Mouse (Mus musculus) adrenal gland, postnatal 14 days (tissue): ENCODE measurements around the gene Kirrel. TPM values are rescaled to one million over a fixed set of nuclear protein-coding genes. Genes with fewer than 3 reads are reported as not detected.

Experiments used
- DNase-seq: peaks from one replicate; pipeline ENCODE4 v3.0.0; 2021; ENCODE audit warnings: mixed read lengths
- total RNA-seq: library from RNA; stranded (reverse); gene quantifications from 2 replicates; pipeline ENCODE4 v1.2.3, GENCODE M21; 2021

Gene Kirrel
- total RNA-seq, 1 experiment from 2014 or later, result 16.2 TPM

DNA sequence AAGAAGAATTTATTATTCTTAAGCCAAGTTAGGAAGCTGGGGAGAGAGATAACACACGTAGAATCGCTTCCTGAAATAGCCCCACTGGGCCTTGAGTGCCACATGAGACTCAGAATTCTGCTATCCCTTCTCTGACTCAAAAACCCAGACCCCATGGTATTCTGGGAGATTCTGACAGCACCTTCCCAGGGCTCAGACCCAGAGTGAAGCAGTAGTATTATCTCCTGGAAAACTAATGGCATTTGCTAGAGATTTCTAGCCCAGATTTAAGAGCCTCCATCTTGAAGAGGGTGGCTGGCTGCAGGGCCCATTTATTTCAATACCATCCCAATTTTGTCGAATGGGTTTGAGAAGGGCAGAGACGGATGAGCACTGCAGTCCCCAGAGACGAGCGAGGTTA, 6.9 kb downstream of the Kirrel start:
- no peak for DNase-seq

DNA sequence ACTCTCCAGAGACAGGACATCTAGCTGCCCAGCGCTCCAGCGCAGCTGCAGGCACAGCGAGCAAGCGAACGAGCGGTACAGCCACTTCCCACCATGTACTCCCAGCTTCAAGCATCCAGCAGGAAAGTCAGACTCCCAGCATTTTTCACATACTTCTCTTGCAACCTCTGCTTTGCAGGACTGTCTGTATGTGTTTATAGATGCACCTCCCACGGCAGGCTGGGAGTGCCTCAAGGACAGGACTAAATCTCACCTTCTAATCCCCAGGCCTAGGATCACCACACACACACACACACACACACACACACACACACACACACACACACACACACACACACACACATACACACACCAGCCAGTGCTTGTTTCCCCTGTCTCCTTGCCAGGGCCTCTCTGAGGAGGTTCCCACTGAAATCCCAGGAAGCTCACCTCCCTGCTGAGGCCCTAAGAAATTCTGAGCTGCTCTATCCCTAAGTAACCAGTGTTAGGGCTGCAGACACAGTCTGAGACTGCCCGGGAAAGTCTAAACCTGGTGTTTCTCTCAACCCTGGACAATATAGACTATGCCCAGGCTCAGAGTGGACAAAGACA, 9.2 kb downstream of the Kirrel start:
- DNase-seq, result peak; percentile 32

DNA sequence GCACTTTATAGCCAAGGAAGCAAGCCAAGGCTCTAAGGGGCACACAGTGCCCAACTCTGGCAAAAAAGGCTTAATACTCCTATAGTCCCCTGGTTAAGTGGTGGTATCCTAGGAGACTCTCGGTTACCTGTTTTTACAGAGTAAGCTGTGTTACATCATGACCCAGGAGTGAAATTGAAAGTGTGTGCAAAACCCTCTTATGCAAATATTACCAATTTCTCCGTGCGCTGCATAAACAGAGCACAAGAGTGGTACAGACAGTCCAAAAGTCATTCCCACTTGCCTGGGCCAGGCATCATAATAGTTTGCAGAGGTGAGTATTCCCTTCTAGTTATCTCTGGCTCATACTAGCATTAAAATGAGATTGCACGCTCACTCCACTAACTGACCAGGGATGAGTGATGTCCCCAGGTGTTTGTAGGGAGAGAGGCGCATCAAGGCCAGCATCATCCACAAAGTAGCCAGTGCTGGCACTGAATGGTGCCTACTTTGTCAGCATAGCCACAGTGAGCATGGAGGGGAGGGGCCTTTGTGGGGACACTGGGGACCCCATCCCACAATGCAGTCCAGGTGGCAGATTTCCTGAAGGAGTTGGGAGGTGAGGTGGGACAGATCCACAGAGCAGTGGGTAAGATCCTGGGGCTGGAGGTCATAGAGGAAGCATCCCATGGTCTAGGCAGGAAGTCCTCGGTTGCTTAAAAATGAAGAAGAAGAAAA, 10.3 kb downstream of the Kirrel start:
- no peak for DNase-seq

DNA sequence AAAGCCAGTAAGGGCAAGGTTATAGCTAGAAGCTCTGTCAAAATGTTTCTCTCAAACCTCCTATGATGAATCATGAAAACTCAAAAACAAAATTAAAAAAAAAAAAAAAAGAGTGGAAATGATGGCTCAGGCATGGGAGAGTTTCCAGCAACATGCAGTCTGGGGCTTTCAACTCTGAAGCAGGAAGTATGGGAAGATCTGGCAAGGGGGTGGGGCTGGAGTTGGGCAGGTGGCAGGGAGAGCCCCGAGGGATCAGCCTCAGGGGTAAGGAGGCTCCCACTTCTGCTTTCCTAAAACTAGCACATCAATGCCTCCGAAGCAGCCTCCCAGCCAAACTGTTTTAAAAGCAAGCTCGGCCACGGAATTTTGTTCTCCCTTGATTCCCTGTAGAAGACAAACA, 11.4 kb downstream of the Kirrel start:
- peak; percentile 41 for DNase-seq

DNA sequence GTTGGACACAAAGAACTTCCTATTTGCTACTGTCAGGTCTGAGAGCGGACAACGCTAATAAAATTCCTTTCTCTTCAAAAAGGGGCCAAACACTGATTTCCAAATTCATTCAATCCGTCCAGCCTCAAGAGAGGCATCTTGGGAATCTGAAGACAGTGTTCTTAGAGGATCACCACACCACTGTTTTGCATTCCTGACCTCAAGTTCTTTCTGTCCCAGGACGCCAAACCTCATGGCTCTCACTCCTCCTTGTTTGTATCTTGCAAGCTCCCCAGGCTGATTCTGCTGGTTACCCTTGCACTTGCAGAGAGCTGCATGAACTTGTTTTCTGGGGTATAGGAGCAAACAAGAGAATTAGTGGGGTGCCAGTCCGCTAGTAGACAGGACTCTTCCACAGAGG, 12.2 kb downstream of the Kirrel start:
- no peak for DNase-seq

DNA sequence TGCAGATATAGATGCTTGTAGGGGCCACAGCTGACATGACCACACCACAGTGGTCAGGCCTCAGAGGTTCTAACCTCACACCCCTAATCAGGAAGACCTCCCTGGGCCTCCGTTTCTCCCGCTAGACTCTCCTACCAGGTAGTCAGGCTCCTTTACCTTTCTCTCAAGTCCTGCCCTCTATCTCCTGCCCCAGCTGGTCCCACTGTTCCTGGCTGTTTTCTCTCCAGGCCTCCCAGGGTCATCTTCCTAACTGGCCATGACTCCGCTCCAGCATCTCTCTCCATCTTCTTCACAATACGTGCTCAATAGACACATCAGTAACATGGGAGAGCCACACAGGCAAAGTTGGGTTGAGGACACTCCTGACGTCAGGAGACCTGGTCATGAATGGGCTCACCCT, 12.9 kb downstream of the Kirrel start:
- no peak for DNase-seq

DNA sequence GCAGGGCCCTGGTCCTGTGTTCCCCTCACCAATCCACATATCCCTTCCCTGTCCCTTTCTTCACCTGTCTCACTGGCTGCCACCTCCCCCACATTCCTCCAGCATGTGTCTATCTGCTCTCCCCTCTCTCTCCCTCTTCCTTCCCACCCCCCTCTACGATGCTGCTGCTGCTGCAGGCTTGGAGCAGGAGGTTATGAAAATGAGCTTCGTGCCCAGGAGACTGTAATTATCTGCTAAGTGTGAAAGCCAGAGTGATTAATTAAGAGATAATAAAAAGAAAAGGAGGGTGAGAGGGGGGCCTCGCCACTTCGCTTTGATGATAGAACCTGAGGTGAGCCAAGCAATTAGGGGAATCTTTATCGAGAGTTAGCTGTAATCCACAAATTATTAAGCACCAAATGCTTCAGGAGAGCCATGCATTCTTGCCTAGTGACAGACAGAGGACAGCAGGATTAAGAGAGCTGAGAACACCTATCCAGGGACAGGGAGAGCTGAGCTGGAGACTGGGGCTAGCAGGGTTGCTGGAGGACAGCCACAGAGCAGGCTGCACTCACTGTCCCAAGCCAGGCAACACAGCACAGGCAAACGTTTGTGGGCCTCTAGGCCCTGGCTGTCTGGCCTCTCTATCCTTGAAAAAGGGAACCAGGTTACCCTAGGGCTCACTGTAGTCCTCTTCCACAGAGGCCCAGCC, 13.6 kb downstream of the Kirrel start:
- DNase-seq, result no peak

DNA sequence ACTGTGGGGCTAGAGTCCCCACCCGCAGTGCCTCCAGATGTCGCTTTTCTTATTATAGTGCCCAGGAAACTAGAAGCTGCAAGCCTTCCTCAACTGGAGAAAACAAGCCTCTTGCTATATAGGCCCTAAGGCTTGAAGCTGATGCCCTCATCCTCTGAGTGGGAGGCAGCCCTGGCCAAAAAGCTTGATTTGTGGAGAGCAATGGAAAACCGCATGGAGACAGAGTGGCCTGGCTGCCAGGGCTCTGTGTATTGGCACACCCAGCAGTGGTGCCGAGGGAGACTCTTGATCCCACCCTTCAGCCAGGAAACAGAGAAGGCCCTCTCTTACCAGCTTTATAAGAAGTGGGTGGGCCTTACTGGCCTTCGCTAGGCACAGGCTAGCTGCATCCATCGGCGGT, 15.4 kb downstream of the Kirrel start:
- DNase-seq, result no peak

DNA sequence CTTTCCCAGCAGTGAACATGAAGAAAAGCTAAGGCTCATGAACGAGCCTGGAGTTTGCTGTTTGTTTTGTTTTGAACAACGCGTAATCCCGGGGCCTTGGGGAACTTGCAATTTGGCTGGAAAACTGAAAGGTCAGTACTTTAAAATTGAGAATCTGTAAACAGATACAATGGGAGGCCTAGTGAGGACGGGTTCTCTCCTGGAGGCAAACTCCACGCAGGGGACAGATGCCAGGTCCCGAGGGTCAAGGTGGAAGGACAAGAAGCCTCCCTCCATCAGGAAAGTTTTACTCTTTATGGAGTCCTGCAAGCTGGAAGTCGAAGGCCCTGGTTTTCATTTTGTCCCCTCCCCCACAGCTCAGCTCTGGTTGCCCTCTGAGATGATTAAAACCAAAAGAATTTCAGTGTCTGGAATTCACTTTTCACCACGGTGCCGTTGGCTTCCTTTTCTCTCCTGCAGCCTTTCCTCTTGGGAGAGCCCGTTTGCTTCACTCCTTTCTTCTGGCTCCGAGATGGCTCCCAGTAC, 16.7 kb downstream of the Kirrel start:
- peak; percentile 78 for DNase-seq

DNA sequence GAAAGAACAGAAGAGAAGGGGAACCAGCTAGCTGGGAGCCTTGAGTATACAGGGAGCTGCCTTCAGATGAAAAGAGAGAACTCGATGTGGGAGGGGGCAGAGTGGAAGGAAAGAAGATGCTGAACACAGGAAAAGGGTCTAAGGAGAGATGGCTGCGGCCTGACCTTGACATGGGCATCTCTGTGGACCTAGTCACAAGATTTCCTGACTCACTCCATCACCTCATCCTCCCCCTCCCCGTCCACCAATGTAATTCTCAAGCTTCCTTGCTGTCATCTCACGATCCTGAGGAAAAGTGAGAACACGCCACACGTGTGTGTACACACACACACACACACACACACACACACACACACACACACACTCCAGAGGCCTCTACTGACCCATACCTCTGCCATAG, 17.2 kb downstream of the Kirrel start:
- peak; percentile 31 for DNase-seq

DNA sequence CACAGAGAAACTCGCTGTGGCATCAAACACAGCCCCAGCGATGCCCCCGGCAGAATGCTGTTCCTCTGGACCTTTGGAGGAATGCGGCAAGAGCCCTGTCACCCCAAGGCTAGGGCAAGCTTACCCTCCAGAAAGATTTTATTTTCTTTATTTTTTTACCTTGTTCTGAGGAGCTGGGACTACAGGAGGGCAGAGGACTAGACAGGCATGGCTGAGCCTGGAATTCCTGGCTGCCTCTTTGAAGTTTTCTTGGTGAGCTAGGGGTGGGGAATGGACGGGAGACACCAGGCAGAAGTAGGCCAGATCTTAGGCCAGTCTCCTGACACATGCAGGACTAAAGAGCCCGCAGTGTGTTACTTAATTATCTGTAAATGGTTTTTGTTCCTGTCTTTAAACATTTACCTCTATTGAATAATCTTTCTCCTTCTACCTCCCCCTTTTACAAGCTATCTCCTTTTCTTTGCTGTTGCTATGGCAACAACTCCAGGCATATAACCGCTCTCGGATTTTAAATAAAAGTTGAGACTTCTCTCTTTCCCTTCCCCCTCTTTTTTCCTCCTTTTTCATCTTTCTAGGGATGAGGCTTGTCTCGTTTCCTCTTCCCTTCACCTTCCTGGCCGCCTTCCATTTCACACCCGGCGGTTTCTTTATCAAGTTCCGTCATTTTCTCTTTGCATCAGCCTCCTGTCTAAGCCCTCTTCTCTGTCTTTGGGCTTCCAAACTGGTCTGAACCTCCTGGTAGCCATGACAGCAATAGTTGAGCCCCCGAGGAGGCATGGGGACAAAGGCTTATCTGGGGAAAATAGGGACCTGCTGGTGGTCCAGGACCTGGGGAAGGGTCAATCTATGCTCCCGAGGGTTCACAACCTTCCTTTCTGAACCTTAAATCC, 19.9 kb downstream of the Kirrel start:
- no peak for DNase-seq

DNA sequence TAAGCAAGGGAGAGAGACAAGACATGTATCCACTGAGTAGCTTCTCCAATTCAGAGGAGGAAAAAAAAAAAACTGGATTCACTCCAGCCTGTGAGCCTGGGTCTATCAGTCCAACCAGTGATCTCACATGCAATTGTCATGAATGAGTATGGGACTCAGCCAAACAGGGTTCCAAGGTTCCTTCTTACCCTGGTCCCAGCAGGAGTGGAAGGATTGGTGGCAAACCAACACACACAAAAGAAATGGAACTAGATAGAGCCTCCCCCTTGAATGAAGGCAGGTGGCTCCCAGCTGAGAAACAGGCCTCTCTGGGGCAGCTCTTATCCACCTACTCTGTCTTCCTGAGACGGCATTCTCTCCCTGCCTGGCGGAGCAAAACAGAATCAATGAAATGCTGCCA, 21.5 kb downstream of the Kirrel start:
- no peak for DNase-seq

DNA sequence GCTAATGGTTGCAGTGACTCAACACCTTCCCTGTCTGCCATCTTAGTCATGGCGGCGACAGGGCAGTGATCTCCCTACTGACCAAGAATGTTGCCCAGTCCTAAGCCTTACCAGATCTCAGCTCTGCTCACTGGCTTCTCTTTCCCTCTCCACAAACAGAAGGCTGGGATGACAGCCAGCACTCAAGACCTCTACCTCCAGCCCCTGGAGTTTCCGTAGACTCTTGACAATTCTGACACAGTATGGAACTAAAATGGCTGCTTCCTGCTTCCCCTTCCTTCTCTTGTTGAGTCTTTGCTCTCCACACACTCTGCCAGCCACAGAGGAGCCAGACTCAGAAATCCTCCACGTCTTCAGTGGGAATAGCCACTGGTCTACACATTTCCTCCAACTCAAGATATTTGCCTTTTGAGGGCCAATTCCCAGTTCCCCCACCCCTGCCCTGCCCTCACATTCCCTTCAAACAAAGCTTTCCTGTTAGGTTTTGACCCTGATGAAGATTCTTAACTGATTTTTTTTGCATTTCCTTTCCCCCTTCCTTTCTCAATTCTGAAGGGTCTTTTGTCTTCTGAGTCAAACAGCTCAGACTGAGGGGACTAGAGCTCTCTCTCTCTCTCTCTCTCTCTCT, 22.3 kb downstream of the Kirrel start:
- no peak for DNase-seq

DNA sequence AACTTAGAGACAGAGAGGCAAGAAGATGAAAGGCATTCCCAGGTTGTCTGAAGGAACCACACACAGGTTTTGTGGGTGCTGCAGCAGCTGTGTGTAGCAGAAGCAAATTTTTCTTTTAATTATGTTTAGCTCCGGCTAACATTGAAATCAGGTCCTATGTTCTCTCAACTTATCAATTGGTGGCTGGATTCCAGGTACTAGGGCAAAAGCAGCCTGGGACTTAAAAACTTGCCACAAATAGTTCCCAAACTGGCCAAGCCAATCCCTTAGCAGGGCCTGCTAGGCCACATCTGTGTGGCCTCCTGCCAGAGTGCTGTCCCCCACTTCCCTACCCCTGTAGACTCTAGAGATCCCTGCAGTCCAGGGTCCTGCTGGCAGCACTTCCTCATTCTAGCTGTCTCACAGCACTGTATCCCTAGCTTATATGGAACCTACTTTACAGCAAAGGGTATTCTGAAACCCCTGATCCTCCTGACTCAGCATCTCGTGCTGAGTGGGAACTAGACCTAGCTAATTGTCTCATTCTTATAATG, 23.2 kb downstream of the Kirrel start:
- no peak for DNase-seq

DNA sequence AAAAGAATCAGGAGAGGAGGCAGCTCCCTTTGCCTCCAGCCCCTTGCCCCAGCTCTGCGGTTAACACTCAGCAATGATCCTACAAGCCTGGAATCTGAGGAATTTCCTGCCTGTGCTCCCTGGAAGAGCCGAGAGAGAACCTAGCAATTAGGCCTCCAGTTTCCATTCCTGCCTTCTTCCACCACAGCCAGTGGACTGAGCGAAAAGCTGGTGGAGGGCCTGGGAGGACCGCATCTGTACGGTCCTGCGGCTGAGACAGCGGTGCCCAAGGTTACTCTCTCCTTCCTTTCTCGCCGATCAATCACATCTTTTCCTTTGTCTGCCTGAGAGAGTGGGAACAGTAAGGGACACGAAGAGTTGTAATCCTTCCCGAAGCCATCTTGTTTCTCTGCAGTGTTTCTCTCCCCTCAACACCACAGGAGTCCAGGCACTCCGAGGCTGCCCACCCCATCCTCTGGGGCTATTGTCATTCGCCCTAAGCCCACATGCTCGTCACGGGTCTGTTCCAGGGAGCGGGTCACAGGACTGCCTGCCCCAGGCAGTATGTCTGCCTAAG, 23.8 kb downstream of the Kirrel start:
- peak; percentile 45 for DNase-seq

DNA sequence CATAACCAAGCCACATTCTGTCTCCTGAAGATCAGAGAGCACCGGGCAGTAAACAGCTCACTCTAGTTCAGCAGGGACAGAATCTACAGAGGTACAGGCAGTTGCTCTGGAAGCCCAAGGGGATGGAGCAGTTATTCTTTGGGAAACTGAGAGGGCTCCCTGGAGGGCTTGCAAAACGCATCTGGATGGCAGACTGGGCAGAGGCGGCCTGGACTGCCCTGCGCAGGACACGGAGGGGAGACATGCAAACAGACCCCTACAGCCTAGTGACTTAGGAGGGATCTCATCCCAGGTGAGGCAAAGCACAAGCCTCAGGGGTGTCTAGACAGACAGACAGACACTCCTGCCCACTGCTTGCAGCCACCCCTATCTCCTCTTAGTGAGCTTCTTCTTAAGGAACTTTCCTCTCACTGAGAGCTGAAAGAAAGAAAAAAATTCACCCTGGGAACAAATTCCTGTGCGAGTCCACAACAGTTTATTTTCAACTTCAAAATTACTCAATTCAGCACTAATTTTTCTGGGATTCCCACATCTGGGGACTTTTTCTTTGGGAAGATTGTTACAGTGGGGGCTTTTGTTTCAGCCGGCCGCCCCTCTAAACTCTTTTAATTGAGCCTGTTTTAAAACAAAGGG, 24.4 kb downstream of the Kirrel start:
- DNase-seq, result peak; percentile 22

DNA sequence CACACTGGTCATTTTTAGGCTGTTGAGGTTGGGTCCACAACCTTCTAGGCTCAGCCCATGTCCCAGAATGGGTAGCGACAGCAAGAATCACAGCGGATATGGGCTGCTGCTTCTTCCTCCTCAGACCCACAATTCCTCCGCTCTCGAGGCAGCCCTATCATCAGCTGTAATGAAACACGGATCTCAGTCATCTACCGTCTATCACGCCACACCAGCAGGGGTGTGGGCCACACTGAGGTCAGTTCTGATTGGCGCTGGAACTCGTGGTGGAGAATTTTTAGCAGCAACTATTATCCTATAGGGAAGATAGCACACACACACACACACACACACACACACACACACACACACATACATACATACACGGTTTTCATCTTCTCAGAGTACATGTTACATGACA, 25.1 kb downstream of the Kirrel start:
- no peak for DNase-seq

DNA sequence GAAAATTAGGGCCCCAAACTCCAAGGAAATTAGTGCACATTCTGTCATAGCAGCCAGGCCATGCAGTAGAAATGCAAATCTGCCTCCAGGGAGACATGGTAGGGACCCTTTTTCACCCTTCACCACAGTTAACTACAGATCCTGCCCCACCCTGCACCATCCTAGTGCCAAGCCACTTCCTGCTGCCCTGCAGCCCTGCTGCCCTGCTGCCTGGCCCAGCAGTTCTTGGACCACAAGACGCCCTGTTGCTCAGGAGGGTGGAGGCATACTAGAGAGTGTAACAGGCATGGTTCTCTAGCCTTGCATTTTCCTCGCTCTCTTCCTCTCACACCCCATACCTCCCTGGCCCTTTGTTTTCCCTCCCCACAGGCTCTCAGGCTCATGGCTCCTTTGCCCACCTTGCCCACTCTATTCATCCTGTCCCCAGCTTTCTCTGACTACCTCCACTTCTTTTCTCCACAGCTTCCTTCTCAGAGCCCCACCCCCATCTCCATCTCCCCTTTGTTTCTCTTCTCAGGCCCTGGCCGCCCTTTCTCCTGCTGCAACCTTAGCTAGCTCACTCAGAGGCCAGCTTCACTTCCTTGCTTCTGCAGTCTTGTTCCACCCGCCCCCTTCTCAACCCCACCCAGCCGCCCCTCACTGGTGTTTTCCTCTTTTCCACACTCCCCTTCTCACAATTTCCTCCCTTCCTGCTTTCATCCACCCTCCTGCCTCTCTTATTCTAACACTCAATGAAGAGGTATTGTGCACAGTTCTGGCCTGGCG, 29.9 kb downstream of the Kirrel start:
- no peak for DNase-seq

DNA sequence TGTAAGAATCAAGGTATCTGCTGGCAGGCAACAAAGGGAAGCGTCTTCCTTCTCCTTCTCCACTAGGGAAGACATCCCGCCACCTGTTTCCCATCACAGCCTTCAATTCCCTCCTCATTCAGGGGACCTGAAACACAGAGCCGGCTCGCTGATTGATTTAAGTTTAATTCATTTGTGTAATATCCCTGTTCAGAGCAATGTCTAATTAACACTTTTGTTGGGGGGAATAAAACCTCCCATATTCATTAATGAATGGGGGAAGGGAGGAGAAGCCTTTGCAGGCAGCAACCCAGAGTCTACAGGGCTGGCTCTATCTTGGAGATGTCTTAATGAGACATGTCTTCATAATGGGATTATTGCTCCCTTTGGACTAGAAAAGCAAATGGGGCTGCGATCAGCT, 34.3 kb downstream of the Kirrel start:
- no peak for DNase-seq

DNA sequence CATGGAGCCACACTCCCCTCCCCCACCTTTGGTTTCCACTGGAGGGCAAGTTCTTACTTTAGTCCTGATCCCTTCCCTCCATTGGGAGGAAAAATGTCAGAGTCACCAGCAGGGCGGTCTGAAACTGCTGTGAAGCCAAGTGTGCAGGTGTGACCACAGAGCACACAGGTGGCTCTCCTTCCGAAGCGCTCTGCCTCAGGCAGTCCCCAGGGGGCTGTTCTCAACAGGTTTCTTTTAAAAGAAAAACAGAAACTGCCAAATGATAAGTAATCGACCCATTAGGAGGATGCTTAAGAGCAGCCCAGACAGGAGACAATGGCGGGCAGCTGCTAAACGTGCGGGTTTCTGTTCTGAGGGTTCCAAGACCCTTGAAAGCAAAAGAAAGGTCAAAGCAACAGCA, 37.8 kb downstream of the Kirrel start:
- no peak for DNase-seq
